Mouse (Mus musculus): ENCODE results near the gene Foxk1. TPM values are rescaled to one million over a fixed set of nuclear protein-coding genes. Genes with fewer than 3 reads are reported as not detected.

Foxk1 gene
- polyA plus RNA-seq, 1 experiment from 2014 or later, result 4.5 TPM

- no peak for DNase-seq (ENCODE audit: low spot score)
- H3K9me3 ChIP-seq (replicated peaks), result no peaks in the 10 kb centered on the region
- peaks cover 43% of the 10 kb centered on the region for H3K4me1 ChIP-seq
- no peak overlapping the region for H3K4me3 ChIP-seq
- WGBS, result 48% methylated on average over 6 of the region's 6 CpGs
- H3K27me3 ChIP-seq (ENCODE audit: low read depth, poor library complexity, severe bottlenecking), result no peaks in the 10 kb centered on the region
- H3K27ac ChIP-seq, result no peak overlapping the region
- peaks cover 38% of the 10 kb centered on the region for H3K36me3 ChIP-seq
Observed at GRCm38 (mm10) chr5:142415401-142415800, 14.1 kb downstream of the Foxk1 start.

GRCm38 (mm10) chr5:142416070-142416775, 14.9 kb downstream of the Foxk1 start:
- peaks cover 42% of the 10 kb centered on the region for H3K4me1 ChIP-seq
- H3K9me3 ChIP-seq (replicated peaks), result no peaks in the 10 kb centered on the region
- no peak for DNase-seq (ENCODE audit: low spot score)
- peaks cover 45% of the 10 kb centered on the region for H3K36me3 ChIP-seq
- no peaks in the 10 kb centered on the region for H3K27me3 ChIP-seq (ENCODE audit: low read depth, poor library complexity, severe bottlenecking)
- peak overlapping the region; percentile 25 for H3K27ac ChIP-seq
- no peak overlapping the region for H3K4me3 ChIP-seq
- WGBS, result 21% methylated on average over 14 of the region's 14 CpGs

GRCm38 (mm10) chr5:142417104-142417503, 15.8 kb downstream of the Foxk1 start:
- no peaks in the 10 kb centered on the region for H3K27me3 ChIP-seq (ENCODE audit: low read depth, poor library complexity, severe bottlenecking)
- no peak overlapping the region for H3K4me3 ChIP-seq
- H3K27ac ChIP-seq, result no peak overlapping the region
- WGBS, result 91% methylated on average over 3 of the region's 3 CpGs
- DNase-seq (ENCODE audit: low spot score), result no peak
- peaks cover 42% of the 10 kb centered on the region for H3K4me1 ChIP-seq
- no peaks in the 10 kb centered on the region for H3K9me3 ChIP-seq (replicated peaks)
- H3K36me3 ChIP-seq, result peaks cover 47% of the 10 kb centered on the region

- no peak overlapping the region for H3K27ac ChIP-seq
Observed at GRCm38 (mm10) chr5:142417876-142418275, 16.6 kb downstream of the Foxk1 start.

GRCm38 (mm10) chr5:142418419-142418818, 17.1 kb downstream of the Foxk1 start:
- peaks cover 48% of the 10 kb centered on the region for H3K36me3 ChIP-seq
- no peak overlapping the region for H3K27ac ChIP-seq
- no peak for DNase-seq (ENCODE audit: low spot score)
- H3K4me1 ChIP-seq, result peaks cover 30% of the 10 kb centered on the region
- 93% methylated on average over 4 of the region's 4 CpGs for WGBS
- no peaks in the 10 kb centered on the region for H3K9me3 ChIP-seq (replicated peaks)
- H3K4me3 ChIP-seq, result no peak overlapping the region
- H3K27me3 ChIP-seq (ENCODE audit: low read depth, poor library complexity, severe bottlenecking), result no peaks in the 10 kb centered on the region

More at GRCm38 (mm10) chr5:142417876-142418275, 16.6 kb downstream of the Foxk1 start:
- no peaks in the 10 kb centered on the region for H3K27me3 ChIP-seq (ENCODE audit: low read depth, poor library complexity, severe bottlenecking)
- WGBS, result 73% methylated on average over 9 of the region's 9 CpGs
- DNase-seq (ENCODE audit: low spot score), result no peak
- no peak overlapping the region for H3K4me3 ChIP-seq
- H3K36me3 ChIP-seq, result peaks cover 44% of the 10 kb centered on the region
- no peaks in the 10 kb centered on the region for H3K9me3 ChIP-seq (replicated peaks)
- H3K4me1 ChIP-seq, result peaks cover 35% of the 10 kb centered on the region

GRCm38 (mm10) chr5:142420317-142420716, 19.0 kb downstream of the Foxk1 start:
- Histone ChIP-seq H3K9me3 (replicated peaks) (no peaks in the 10 kb centered on the region), H3K4me1 (peaks cover 19% of the 10 kb centered on the region), H3K36me3 (peaks cover 48% of the 10 kb centered on the region), H3K4me3 (no peak overlapping the region), H3K27me3 (ENCODE audit: low read depth, poor library complexity, severe bottlenecking) (no peaks in the 10 kb centered on the region), H3K27ac (no peak overlapping the region)
- no peak for DNase-seq (ENCODE audit: low spot score)
- WGBS, result 93% methylated on average over 4 of the region's 4 CpGs

GRCm38 (mm10) chr5:142420920-142421319, 19.6 kb downstream of the Foxk1 start:
- H3K4me1 ChIP-seq, result peaks cover 17% of the 10 kb centered on the region
- no peak overlapping the region for H3K4me3 ChIP-seq
- WGBS, result 94% methylated on average over 9 of the region's 9 CpGs
- H3K9me3 ChIP-seq (replicated peaks), result no peaks in the 10 kb centered on the region
- no peak overlapping the region for H3K27ac ChIP-seq
- no peak for DNase-seq (ENCODE audit: low spot score)
- H3K27me3 ChIP-seq (ENCODE audit: low read depth, poor library complexity, severe bottlenecking), result no peaks in the 10 kb centered on the region
- H3K36me3 ChIP-seq, result peaks cover 48% of the 10 kb centered on the region

GRCm38 (mm10) chr5:142421886-142422285, 20.6 kb downstream of the Foxk1 start:
- 90% methylated on average over 5 of the region's 5 CpGs for WGBS
- DNase-seq (ENCODE audit: low spot score), result no peak
- H3K9me3 ChIP-seq (replicated peaks), result no peaks in the 10 kb centered on the region
- H3K27ac ChIP-seq, result 0 out of 2 replicates have a peak overlapping the region, but pooled peaks have one; percentile 5
- H3K36me3 ChIP-seq, result peaks cover 52% of the 10 kb centered on the region
- peaks cover 17% of the 10 kb centered on the region for H3K4me1 ChIP-seq
- no peak overlapping the region for H3K4me3 ChIP-seq
- H3K27me3 ChIP-seq (ENCODE audit: low read depth, poor library complexity, severe bottlenecking), result no peaks in the 10 kb centered on the region

- no peak for DNase-seq (ENCODE audit: low spot score)
- no peaks in the 10 kb centered on the region for H3K9me3 ChIP-seq (replicated peaks)
- no peak overlapping the region for H3K4me3 ChIP-seq
- H3K4me1 ChIP-seq, result peaks cover 27% of the 10 kb centered on the region
- no peaks in the 10 kb centered on the region for H3K27me3 ChIP-seq (ENCODE audit: low read depth, poor library complexity, severe bottlenecking)
- 95% methylated on average over 10 of the region's 10 CpGs for WGBS
- H3K36me3 ChIP-seq, result peaks cover 53% of the 10 kb centered on the region
- no peak overlapping the region for H3K27ac ChIP-seq
Observed at GRCm38 (mm10) chr5:142423141-142423540, 21.8 kb downstream of the Foxk1 start.

GRCm38 (mm10) chr5:142423701-142424100, 22.4 kb downstream of the Foxk1 start:
- H3K4me3 ChIP-seq, result no peak overlapping the region
- H3K4me1 ChIP-seq, result peaks cover 27% of the 10 kb centered on the region
- H3K9me3 ChIP-seq (replicated peaks), result no peaks in the 10 kb centered on the region
- H3K27me3 ChIP-seq (ENCODE audit: low read depth, poor library complexity, severe bottlenecking), result no peaks in the 10 kb centered on the region
- 63% methylated on average over 3 of the region's 3 CpGs for WGBS
- no peak for DNase-seq (ENCODE audit: low spot score)
- H3K36me3 ChIP-seq, result peaks cover 53% of the 10 kb centered on the region
- no peak overlapping the region for H3K27ac ChIP-seq

GRCm38 (mm10) chr5:142424627-142425349, 23.5 kb downstream of the Foxk1 start:
- peaks cover 45% of the 10 kb centered on the region for H3K36me3 ChIP-seq
- DNase-seq (ENCODE audit: low spot score), result no peak
- H3K4me1 ChIP-seq, result peaks cover 27% of the 10 kb centered on the region
- H3K9me3 ChIP-seq (replicated peaks), result no peaks in the 10 kb centered on the region
- peak overlapping the region; percentile 58 for H3K27ac ChIP-seq
- H3K27me3 ChIP-seq (ENCODE audit: low read depth, poor library complexity, severe bottlenecking), result no peaks in the 10 kb centered on the region
- no peak overlapping the region for H3K4me3 ChIP-seq
- 71% methylated on average over 13 of the region's 13 CpGs for WGBS

- WGBS, result 97% methylated on average over 2 of the region's 2 CpGs
- Histone ChIP-seq H3K27ac (peak overlapping the region; percentile 53), H3K4me1 (peaks cover 37% of the 10 kb centered on the region), H3K4me3 (no peak overlapping the region), H3K9me3 (replicated peaks) (no peaks in the 10 kb centered on the region), H3K27me3 (ENCODE audit: low read depth, poor library complexity, severe bottlenecking) (no peaks in the 10 kb centered on the region), H3K36me3 (peaks cover 29% of the 10 kb centered on the region)
- DNase-seq (ENCODE audit: low spot score), result no peak
Observed at GRCm38 (mm10) chr5:142426476-142426875, 25.2 kb downstream of the Foxk1 start.

- peak overlapping the region; percentile 25; the same call in 1 of the 2 replicates for H3K27ac ChIP-seq
- no peak overlapping the region for H3K4me3 ChIP-seq
- H3K27me3 ChIP-seq (ENCODE audit: low read depth, poor library complexity, severe bottlenecking), result no peaks in the 10 kb centered on the region
- no peak for DNase-seq (ENCODE audit: low spot score)
- WGBS, result 90% methylated on average over 10 of the region's 10 CpGs
- H3K4me1 ChIP-seq, result peaks cover 39% of the 10 kb centered on the region
- no peaks in the 10 kb centered on the region for H3K9me3 ChIP-seq (replicated peaks)
- H3K36me3 ChIP-seq, result peaks cover 27% of the 10 kb centered on the region
Observed at GRCm38 (mm10) chr5:142427876-142428275, 26.6 kb downstream of the Foxk1 start.
